Mouse (Mus musculus): ENCODE measurements at regions not wholly inside any gene's neighbourhood (a gene's known extent, or its start where the extent isn't known, plus 50 kb on each side); places are given as distances from the start of the nearest gene placed in this dataset.

DNA sequence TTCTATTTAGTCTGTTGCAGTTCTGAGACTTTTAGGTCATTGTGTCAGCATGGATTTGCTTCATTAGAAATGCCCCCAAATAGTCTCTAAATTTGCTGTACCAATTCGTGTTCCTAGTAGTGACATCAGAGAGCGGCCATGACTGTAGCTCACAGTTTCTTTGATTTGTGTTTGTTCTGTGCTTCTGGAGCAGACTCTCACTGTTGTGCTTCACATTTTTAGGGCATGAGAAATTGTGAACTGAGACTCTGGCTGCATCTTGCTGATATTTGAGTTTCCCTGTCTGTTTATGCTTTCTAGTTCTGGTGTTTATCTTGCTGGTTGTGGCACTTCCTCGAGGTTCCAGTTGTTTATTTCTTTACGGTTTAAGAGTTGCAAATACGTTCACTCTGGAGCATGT is 57.0 kb upstream of the Sox11 start:
- TF ChIP-seq POLR2A (IDR thresholded peaks at IDR 0.05; ENCODE audit: extremely low read depth, insufficient read depth, low read length) (no peak), CTCF (IDR thresholded peaks at IDR 0.05; ENCODE audit: extremely low read depth, insufficient read depth, low read length) (no peak)

Measured in cortical plate, adult 2 months (tissue).